Mouse (Mus musculus) thymus, adult 2 months (tissue): ENCODE results near the gene Cdk16.

Source experiments
- CTCF ChIP-seq: fragments of 200-500 bp; IDR thresholded peaks from 2 replicates; pipeline ENCODE4 v1.5.1; 2012; ENCODE audit warnings: mild to moderate bottlenecking, control low read depth, low read length, moderate library complexity, borderline replicate concordance; ENCODE audit not compliant: control insufficient read depth, poor library complexity, insufficient read depth; ENCODE audit errors: extremely low read depth
- POLR2A ChIP-seq: fragments of 200-500 bp; IDR thresholded peaks from 2 replicates; pipeline ENCODE4 v1.6.1; 2012; ENCODE audit warnings: mild to moderate bottlenecking, low read length, control low read depth, moderate library complexity; ENCODE audit not compliant: control insufficient read depth, poor library complexity, insufficient read depth; ENCODE audit errors: extremely low read depth

DNA sequence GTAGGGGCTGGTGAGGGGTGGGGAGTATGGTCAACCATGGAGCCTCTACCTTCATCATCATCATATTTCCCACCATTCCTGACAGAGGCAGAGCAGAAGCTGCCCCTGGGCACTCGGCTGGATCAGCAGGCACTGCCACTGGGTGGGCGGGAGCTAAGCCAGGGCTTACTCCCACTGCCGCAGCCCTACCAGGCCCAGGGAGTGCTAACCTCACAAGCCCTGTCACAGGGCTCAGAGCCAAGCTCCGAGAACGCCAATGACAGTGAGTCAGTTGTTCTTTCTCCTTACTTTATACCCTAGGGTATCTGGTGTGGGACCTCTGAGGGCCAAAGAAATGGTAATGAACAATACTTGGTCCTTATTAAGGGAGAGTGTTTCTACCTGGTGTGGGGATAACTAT is 43.0 kb upstream of the Cdk16 start:
- no peak for TF ChIP-seq CTCF
- TF ChIP-seq POLR2A, result no peak
